Mouse (Mus musculus): ENCODE results near the gene Ebf4.
"Not testable (repeated sequence)": the region's sequence is repeated elsewhere in the genome, so short reads cannot be mapped to it uniquely, and the experiment has no call there.

Gene Ebf4

GRCm38 (mm10) chr2:130296134-130296745 is 1.3 kb downstream of the Ebf4 start:
- no peak for DNase-seq

- no peak for DNase-seq
Measured at GRCm38 (mm10) chr2:130297580-130297979, 2.6 kb downstream of the Ebf4 start.

GRCm38 (mm10) chr2:130303014-130303413 is 8.0 kb downstream of the Ebf4 start:
- no peak for DNase-seq

- DNase-seq, result no peak
Measured at GRCm38 (mm10) chr2:130327057-130327456, 32.1 kb downstream of the Ebf4 start.

DNA sequence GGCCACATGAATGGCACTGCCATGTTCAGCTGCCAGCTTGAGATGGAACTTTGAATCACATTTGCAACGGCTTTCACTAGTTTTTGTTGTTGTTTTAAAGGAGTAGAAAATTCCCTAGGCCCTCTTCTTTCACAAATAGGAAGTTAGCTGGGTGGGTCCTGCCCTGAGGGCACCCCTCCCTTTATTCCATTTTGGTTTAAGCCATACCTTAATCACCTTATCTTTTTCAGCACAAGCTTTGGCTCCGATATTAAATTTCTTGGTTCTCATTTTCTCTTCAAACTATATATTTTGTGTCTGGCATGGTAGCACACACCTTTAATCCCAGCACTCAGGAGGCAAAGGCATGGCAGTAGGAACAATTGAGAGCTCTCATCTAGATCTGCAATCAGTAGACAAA is 34.5 kb downstream of the Ebf4 start:
- no peak for DNase-seq

GRCm38 (mm10) chr2:130335112-130335511 is 40.1 kb downstream of the Ebf4 start:
- no peak for DNase-seq

GRCm38 (mm10) chr2:130340464-130341219 is 45.7 kb downstream of the Ebf4 start:
- DNase-seq, result no peak

- DNase-seq, result no peak
Measured at GRCm38 (mm10) chr2:130341220-130341580, 46.2 kb downstream of the Ebf4 start.

GRCm38 (mm10) chr2:130350376-130350775 is 55.4 kb downstream of the Ebf4 start:
- no peak for DNase-seq

GRCm38 (mm10) chr2:130351758-130352339 is 56.9 kb downstream of the Ebf4 start:
- DNase-seq, result no peak

GRCm38 (mm10) chr2:130353411-130353810 is 58.4 kb downstream of the Ebf4 start:
- no peak for DNase-seq

GRCm38 (mm10) chr2:130353889-130354288 is 58.9 kb downstream of the Ebf4 start:
- no peak for DNase-seq

DNA sequence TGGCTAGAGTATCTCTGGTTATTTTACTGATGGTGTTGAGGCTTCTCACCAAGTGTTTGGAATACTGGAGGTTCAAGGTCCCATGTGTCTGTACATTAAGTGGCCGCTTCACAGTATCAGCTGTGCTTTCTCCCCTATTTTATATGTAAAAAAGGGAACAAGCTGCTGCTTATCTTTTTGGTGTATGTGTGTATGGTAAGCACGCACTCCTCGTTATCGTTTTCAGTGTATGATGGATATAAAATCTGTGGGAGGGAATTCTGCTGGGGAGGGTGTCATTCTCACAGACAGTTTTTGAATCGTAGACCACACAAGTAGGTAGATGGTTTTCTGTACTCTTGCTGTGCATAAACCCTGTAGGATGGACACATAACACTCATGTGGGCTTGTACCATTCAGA is 62.6 kb downstream of the Ebf4 start:
- no peak for DNase-seq

GRCm38 (mm10) chr2:130358852-130359251 is 63.9 kb downstream of the Ebf4 start:
- no peak for DNase-seq

- peak; percentile 8 to 48 for DNase-seq
Measured at GRCm38 (mm10) chr2:130362511-130363026, 67.6 kb downstream of the Ebf4 start.

DNA sequence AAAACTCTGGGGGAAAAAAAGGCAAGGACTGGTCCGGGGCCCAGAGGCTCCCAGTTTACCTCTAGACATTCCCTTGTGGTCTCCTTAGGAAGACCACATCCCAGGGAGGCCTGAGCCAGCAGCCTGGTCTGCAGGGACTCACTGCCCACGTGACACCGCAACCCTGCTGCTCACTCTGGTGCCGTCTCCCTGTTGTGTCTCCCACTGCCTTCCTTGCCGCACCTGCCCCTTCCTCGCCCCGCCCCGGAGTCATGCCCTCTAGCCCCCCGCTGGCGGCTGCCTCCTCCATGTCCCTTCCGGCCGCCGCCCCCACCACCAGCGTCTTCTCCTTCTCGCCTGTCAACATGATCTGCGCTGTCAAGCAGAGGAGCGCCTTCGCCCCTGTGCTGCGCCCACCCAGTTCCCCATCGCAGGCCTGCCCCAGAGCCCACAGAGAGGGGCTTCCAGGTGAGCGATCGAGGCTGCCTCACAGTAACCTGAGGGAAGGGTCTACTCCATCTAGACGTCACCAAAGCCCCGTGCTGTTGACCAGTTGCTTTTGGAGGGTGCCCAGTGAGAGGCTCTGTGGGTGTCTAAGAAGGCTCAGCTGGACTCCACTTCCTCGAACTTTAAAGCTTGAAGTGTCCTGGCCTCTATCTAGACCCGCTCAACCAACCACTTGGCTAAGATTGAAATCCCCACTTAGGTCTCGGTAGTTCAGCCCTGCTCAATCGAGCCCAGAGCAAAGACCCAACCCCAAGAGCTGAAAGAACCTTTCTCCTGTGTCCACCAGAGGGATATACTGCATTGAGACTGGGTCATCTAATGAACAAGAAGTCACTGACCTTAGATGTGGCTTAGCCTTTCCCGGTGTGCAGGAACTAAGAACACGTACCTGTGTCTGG is 70.5 kb downstream of the Ebf4 start:
- no peak for DNase-seq

DNA sequence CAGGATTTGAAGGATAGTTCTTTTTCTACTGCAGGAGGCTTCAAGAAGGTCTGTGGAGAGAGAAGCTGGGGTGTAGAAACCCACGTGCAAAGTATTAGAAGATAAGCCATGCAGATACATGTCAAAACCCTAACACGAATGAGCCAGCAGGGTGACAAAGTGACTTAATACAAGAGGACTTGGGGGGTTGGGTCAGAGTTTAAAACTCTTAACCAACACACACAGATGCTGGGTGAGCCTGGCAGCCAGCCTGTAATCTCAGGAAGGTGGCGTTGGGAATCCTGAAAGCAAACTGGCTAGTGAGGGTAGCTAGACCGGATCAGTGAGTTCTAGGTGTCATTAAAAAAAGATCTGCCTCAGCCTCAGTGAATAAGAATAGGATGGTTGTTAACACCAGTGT is 72.4 kb downstream of the Ebf4 start:
- DNase-seq, result no peak

DNA sequence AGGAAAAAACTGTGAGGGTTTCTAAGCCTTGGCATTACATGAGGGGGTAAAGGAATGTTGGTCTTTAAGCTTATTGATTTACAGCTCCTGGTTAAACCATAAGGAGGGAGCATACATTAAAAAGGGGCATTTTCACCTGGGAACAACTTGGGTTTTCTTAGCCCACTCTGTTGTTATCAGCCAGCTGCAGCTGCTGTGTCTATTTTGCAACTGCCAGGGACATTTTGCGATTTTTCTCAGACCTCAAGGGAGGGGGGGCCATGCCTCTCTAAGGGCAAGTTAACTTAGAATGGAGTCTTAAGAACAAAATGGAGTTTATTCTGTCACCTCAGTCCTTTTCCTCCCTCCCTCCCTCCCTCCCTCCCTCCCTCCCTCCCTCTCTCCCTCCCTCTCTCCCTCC is 78.1 kb downstream of the Ebf4 start:
- DNase-seq, result not testable (repeated sequence)

GRCm38 (mm10) chr2:130374951-130375350 is 80.0 kb downstream of the Ebf4 start:
- no peak for DNase-seq

DNA sequence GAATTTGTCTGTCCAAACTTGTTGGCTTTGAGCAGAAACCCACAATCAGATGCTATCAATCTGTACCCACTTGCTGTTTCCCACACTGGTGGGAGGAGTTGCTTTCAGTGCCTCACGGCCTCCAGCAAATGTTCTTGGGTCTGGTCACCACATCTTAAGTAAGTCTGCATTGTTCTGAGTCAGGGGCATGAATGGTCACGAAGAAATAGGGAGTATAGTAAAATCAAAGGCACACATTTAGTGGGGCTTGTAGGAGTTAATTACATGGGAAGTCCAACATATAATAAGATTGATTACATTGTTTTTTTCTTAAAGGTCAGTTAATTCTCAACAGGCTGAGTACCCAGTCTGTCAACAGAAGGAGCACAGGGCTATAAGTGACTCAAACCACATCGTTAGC is 88.2 kb downstream of the Ebf4 start:
- DNase-seq, result no peak

DNA sequence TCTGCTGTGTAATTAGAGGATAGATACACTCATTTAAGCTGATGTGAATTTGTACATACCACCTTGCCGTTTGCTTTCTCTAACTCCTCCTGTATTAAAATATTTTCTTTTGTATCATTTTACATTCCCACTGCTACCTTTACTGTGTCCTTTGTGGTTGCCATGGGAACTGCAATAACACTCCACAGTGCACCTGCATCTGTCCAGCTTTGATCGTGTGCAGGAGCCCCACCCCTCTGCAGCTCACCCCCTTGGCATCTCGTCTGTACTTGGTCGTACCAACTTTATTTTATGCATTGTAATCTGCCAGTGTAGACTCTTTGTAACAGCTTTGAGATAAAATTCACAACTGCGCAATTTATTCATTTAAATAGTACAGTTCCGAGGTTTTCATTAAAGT is 88.9 kb downstream of the Ebf4 start:
- DNase-seq, result no peak

GRCm38 (mm10) chr2:130386212-130386611 is 91.2 kb downstream of the Ebf4 start:
- DNase-seq, result no peak

DNA sequence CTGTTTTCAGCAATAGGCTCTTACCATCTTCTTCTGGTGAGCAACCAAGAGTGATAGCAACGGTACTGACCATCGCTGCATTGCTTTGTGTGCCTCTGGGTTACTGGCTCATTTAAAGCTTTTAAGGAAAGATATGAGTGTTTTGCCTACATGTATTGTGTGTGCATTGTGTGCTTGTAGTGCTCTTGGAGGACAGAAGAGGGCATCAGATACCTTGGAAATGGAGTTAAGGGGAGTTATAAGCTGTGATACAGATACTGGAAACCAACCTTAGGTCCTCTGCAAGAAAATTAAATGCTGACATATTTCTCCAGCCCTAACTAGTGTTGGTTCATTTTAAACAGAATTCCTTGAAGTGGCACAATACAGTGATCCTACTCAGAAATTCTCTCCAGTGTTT is 93.8 kb downstream of the Ebf4 start:
- no peak for DNase-seq

Data from kidney, adult 8-10 months (tissue).